Mouse (Mus musculus) lung, postnatal 14 days (tissue): ENCODE results near the gene AC140267.1.
A peak's percentile ranks its signal among the peaks of the same experiment; 100 is the strongest.

Source experiments
- DNase-seq: peaks from one replicate; pipeline ENCODE4 v3.0.0; 2021

The AC140267.1 gene

DNA sequence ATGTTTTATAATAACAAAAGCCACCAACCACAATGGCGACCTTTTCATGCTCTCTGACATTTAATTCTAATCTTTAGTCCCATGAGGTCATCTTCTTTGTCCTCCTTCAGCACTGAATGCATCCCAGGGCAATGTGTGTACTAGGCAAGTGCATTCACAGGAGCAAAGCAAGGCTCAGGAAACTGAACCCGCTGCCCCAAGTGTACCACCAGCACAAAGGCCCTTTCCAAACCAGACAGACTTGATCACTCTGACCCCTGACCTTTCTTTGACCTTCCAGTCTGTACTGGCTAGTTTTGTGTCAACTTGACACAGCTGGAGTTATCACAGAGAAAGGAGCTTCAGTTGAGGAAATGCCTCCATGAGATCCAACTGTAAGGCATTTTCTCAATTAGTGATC, 3.3 kb upstream of the AC140267.1 start:
- DNase-seq, result no peak

DNA sequence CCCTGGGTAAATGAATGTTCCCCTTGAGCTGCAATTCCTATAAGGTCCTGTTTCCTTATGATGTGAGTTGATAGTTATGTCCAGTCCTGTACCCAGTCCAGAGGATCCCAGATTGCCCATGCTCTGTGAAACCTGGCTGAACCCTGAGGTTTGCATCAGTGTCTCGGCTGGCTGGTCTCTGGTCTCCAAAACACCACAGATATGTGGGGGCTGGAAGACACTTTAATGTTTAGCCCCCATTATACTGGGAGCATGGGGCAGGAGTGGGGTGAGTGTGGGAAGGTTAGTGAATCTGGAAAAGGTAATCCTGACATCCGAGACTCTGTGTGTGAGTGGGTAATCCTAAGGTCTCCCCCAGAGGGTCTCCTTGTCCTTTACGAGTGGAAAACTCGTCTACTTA, 2.6 kb upstream of the AC140267.1 start:
- no peak for DNase-seq

DNA sequence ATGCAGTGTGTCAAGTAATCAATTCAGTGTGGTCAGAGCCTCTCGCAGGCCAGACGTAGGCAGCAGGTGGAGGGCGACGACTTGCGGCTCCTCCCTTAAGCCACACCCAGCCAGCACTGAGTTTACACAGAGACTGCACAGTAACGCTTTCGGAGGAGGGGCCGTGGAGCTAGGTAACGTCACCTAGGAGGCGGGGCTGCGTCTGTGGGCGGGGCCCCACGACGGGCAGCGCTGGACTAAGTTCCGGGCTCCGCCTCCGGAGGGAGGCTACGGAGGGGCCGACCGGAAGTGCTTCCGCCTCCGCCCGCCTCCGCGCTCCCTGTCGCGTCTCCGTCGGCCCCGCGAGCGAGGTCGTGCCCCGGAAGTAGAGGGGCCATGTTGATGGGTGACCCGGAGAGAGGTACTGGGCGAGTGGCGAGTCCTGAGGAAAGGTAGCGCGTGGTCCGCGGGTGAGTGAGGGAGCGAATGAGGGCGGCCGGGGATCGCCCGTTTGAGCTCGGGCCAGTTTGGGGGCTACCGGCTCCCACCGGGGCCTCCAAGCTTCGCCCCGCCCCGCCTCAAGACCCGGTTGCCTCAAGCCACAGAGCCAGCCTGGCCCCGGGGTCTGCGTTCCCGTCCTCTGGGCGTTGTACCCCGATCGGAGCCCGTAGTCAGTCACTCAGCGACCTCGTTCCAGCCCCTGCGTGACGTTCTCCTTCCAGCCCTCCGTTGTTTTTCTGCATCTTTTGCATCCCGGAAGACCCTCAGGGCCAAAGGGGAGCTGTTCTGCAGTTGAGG, 1.7 kb upstream of the AC140267.1 start, which contains the start of gene Mief1:
Gene Mief1 (plus strand): TSS at position 286 of the 777 bp plus-strand sequence.
- peak; percentile 99 for DNase-seq

DNA sequence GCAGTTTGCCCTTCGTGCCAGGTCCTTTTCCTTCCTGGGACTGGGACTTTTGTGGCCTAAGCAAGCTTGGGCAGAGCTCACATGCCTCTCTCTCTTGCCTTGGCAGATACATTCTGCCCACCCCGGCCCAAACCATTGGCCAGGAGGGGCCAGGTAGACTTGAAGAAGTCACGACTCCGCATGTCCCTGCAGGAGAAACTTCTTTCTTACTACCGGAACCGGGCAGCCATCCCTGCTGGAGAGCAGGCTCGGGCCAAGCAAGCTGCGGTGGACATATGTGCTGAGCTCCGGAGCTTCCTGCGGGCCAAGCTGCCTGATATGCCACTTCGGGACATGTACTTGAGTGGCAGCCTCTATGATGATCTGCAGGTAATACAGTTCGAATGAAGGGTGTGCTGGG, 12.5 kb downstream of the AC140267.1 start:
- DNase-seq, result no peak

DNA sequence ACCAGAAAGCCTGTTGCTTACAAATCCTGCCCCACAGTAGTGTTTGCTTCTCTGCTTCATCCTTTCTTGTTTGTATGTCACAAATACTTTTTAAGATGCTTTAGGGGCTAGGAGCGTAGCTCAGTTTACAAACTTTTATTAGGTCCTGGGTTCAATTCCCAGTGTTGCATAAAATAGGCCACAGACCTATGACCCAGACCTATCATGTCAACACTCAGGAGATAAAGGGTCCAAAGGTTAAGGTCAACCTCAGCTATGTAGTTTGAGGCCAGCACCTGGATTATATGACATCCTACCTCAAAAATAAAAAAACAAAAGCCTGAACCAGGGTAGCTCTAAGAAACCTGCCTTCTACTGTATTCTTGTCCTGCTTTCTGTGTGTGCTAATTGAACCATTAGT, 13.0 kb downstream of the AC140267.1 start:
- no peak for DNase-seq

DNA sequence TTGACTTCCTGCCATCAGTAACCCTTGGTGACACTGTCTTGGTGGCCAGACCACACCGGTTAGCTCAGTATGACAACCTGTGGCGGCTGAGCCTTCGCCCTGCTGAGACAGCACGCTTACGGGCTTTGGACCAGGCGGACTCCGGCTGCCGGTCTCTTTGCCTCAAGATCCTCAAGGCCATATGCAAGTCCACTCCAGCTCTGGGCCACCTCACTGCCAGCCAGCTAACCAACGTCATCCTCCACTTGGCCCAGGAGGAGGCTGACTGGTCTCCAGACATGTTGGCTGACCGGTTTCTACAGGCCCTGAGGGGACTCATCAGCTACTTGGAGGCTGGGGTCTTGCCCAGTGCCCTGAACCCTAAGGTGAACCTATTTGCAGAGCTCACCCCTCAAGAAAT, 14.0 kb downstream of the AC140267.1 start:
- no peak for DNase-seq

DNA sequence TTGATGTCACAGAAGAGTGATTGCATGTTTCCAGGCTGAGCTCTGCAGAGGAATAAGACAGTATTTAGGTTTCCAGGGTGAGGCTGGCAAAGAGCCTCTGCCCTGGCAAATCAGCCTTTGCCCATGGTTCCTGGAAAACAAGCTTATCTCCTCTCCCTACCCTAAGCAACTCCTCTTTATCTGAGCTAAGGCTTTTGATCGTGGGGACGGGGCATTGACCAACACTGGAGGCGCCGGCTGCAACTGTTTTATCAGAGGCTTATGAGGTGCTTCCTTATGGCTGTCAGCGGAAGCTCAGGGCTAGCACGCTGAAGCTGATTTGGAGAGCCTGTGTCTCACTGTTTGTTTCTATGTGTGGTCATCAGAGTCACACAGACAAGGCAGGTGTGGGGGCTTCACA, 15.0 kb downstream of the AC140267.1 start:
- DNase-seq, result no peak

DNA sequence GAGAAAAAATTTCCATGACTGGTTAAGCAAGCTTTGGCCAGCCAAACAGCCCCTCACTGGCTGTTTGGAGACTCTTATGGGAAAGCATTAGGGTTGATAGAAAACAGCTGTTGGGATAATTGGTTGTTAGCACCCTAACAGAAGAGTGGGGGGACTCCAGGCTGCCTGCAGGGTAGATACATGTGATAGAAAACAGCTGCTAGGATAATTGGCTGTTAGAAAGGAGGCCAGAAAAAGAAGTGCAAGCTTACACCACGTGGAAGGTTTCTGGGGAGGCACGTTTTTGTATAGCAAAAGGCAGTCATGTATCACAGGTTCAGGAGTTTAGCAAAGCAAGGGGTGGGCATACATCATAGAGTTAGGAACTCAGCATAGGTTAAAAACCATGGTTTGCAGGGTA, 17.9 kb downstream of the AC140267.1 start:
- no peak for DNase-seq

DNA sequence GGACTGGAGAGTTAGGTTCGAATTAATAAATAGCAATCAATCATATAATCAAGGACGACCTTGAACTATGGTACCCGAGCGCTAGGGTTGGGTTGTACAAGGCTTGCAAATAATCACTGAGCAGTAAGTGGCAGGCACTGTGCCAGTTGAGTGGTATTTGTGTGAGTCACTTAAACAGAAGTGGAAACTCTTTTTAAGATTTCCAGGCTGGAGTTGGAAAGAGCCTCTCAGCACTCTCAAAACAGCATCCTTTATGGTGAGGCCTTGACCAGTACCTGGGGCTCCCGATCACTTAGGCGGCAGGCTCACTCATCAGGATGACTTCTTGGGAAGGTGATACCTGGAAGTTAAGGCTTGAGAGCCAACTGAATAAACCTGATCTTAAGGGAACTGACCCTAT, 18.6 kb downstream of the AC140267.1 start:
- peak; percentile 47 for DNase-seq

DNA sequence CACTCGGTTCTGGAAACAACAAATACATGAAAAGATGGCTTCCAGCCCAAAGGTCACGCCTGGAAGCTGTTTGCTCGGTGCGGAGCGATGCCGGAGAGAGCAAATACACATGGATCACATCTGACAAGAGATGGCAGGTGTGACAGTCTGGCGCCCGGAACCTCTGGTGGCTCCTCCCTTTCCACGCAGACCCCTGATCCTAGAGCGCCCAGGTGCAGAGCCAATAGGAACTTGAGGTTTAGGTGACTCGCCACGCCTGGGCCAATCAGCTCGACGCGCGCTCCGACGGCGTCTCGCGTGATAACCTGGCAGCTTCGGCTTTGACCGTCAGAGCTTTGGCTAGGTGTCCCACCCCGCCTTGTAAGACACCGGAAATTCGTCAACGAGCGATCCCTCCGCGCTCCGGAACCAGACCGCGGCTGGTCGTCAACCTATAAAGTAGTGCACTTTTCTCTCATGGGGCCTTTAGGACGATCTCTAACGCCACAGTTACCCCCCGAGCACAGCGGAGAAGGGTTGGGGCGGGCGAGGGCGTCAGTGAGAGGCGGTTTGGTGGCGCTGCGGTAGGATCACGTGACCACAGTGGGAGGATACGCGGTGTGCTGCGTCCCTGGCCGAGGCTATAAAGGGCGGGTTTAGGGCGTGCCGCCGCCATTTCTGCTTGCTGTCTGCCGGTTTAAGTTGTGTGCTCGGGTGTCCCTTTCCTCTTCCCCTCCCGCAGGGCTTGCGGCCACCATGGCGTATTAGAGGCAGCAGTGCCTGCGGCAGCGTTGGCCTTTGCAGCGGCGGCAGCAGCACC, 19.4 kb downstream of the AC140267.1 start, which contains the start of gene Atf4:
Gene Atf4 (plus strand): TSS at position 338 of the 799 bp plus-strand sequence.
- peak; percentile 98 for DNase-seq

DNA sequence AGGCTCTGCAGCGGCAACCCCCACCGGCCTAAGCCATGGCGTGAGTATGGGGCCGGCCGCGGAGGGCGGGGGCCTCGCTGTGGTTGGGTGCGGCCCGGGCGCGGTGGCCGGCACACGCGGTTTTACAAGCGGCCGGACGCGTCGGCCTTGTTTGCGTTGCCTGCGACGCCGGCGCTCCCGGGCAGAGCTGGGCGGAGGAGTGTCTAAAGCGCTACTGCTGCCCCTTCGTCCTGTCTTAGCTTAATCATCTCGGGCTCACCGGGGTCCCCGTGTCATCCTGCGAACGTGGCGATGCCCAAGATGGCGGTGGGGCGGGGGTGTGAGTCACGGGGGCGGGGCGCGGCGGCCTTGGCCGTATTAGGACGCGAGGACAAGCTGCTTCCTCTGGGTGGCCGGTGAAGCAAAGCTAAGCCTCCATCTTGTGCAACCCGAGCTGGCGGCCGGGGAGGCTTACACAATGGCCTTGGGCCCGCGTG, 20.0 kb downstream of the AC140267.1 start:
- DNase-seq, result peak; percentile 87

DNA sequence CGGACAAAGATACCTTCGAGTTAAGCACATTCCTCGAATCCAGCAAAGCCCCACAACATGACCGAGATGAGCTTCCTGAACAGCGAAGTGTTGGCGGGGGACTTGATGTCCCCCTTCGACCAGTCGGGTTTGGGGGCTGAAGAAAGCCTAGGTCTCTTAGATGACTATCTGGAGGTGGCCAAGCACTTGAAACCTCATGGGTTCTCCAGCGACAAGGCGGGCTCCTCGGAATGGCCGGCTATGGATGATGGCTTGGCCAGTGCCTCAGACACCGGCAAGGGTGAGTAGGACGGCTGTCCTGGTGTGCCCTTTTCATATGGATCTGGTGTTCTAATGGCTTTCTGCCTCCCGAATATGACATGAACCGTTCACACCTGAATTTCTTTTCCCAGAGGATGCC, 20.6 kb downstream of the AC140267.1 start:
- peak; percentile 8 for DNase-seq

DNA sequence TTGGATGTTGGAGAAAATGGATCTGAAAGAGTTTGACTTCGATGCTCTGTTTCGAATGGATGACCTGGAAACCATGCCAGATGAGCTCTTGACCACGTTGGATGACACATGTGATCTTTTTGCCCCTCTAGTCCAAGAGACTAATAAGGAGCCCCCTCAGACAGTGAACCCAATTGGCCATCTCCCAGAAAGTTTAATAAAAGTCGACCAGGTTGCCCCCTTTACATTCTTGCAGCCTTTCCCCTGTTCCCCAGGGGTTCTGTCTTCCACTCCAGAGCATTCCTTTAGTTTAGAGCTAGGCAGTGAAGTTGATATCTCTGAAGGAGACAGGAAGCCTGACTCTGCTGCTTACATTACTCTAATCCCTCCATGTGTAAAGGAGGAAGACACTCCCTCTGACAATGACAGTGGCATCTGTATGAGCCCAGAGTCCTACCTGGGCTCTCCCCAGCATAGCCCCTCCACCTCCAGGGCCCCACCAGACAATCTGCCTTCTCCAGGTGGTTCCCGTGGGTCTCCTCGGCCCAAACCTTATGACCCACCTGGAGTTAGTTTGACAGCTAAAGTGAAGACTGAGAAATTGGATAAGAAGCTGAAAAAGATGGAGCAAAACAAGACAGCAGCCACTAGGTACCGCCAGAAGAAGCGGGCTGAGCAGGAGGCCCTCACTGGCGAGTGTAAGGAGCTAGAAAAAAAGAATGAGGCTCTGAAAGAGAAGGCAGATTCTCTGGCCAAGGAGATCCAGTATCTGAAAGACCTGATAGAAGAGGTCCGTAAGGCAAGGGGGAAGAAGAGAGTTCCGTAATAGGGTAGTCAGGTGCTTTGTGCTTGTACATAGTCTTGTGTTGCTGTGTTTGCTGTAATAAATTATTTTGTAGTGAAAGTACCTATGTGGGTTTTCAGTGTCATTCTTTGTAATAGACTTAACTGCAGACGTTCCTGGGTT, 21.3 kb downstream of the AC140267.1 start:
- DNase-seq, result no peak

DNA sequence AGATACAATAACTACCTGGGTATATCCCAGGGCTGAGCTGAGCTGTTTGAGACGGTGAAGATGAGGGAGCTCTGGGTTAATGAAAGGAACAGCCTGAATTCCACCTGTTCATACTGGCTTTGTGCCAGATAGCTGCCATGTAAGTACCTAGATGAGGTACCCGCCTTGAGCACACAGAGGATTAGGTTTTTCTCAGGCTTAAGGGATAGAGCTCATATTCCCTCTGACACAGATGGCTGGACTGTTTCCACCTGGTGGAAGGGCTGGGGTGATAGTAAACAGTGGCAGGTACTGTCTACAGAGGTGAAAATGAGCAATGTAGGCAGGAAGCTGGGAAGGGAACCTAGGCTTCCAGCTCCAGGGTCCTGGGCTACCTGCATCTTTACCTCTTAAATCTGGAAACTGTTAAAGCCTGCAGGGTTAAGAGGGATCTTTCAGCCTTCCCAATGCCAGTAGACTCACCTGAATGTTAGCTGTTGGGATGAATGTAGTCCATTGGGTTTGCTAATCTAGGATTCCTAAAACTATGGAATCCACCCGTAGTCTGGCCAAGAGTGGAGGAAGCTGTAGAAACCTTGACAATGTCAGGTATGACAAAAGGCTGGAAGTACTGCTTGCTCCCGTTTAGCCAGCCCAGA, 22.1 kb downstream of the AC140267.1 start:
- no peak for DNase-seq

DNA sequence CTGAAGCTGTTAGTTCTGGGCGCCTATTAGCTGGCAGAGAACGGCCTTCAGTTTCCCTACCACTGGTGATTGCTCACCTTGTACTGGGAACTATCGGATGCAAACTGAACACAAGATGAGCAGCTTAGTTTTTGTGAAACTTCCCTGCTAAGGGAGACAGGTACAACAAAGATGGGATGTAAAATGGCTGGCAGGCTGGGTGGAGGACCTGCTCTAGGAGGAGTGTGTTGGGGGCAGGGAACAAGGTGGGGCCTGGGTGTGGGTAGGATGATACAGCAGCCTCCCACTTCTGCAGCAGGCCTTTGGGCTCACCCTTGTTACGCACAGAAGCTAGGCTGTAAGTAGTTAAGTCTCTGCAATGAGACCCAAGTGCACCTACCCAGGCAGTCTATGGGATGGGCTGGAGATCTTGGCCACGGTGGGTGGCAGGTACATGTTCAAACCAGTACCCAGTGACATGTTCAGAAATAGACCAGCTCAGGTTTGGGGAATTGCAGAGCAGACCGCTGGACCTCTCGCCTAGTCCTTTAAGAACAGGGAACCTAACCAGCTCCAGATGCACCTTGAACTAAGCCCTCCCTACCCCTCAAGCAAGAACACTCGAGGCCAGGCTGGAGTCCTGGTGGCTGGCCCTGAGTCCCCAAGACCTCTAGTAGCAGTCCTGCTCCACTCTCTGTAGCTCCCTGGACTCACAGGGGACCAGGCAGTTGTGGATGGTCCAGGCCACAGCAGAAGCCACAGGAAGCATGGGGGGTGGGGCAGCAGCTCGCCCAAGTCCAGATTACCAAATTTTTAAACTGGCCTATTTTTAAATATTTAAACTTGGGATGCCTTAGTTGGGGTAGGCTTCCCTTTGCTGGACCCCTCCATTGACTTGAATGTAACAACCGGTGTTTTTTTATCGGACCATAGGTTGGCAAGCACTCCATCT, 22.9 kb downstream of the AC140267.1 start:
- no peak for DNase-seq

DNA sequence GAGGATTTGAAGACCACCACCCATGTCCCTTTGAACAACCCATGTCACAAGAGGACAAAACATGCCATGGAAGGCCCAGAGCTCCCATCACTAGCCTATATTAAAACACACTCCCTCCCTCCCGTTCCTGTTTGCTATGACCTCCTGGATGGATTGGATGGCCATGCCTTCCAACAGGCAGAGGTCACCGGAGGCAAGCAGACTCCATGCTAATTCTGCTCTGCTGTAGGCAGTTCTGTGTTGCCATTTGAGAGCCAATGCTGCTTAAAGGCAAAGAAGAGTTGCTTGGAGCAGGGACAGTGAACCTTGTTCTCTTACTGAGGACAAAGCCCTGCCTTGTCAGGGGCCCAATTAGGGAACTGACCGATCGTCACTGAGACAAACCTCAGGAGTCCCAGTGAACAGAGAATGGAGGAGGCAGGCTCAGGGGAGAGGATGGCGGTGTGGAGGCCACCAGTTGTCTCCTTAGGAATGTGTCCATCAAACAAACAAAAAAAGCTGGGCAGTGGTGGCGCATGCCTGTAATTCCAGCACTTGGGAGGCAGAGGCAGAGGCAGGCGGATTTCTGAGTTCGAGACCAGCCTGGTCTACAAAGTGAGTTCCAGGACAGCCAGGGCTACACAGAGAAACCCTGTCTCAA, 23.9 kb downstream of the AC140267.1 start:
- no peak for DNase-seq

DNA sequence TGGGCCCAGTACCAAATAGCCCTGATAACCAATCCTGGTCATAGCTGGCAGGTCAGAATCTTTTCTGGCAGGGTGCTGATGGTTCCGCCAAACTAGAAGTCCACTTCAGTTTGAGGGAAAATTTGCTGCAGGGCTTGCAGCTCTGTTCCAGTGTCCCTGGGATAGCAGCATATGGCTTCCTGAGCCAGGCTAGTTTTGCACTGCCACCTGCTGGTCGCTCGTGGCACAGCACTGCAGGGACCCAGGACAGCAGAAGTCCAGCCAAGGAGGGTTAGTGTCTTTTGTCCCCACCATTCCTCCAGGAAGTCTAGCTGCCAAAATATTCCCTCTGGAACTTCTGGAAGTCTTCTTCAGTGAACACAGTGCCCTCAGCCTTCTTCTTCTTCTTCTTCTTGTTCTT, 25.0 kb downstream of the AC140267.1 start:
- peak; percentile 90 for DNase-seq

DNA sequence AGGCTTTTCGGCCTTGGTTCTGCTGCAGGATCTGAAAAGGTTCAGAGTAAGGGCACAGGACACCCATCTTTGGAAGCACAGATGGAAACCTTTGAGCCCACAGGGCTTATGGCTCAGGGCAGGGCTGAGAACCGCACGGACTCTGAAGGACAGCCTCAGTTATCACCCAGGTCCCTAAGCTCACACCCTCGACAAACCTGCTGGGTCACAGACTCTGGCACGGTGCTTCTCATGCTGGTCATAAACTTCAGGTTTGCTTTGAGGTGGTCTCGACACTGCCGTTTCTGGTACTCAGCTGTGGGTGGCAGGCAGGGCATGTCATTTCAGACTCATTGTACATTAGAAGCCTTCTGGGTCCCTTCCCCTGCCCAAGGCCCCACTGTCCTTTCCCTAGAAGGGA, 25.5 kb downstream of the AC140267.1 start:
- no peak for DNase-seq

DNA sequence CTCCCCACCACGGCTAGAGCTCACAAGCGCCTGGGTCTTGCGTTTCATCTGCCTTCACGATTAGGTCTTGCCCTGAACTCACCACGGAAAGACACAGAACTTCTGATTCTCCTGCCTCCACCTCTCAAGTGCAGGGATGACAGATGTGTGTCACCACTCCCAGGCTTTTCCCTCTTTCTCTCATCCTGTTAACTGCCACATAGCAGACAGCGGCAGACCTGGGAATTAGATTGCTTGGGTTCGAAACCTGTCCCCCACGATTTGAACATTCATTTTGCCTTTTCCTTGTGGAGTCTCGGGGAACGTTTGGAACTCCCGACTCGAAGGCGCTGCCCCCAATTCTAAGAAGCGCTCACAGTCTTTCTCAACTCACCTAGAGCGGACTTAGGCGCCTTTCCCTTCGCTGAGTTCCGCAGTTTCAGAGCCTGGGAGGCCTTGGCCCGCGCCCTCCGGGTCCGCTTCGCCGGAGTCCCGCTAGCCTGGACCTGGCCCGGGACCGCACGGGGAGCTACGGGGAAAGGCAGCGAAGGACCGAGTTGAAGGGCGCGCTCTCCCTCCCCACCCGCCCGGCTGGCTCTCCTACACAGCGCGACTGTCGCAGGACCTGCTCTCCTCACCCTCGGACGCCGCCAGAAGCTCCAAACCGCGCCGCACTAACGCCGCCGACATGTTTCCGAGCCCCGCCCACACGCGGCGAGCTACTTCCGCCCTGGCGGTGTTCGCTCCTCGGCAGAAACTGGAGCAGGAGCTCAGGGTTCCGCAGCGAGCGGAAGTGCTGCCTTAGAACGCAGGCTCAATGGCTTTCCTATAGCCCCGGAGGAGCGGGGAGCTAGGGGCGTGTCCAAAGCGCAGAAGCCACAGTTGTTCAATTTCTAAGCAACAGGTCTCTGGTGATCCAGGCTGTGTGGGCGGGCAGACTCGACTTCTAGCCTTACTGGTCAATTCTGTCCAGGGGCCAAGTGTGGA, 28.3 kb downstream of the AC140267.1 start, which contains the start of gene Rps19bp1:
Gene Rps19bp1 (minus strand): TSS at position 706 of the 966 bp plus-strand sequence.
- DNase-seq, result peak; percentile 87
